Mouse (Mus musculus) macrophage (primary cell): Measurements from ENCODE around the gene Kti12. TPM values are rescaled to one million over a fixed set of nuclear protein-coding genes. Genes with fewer than 3 reads are reported as not detected.

Experiments used
- polyA plus RNA-seq: library from polyadenylated mRNA; stranded (reverse); fragments of 250-400 nt; gene quantifications from 3 replicates; pipeline ENCODE4 v1.2.4, GENCODE M21; 2018; ENCODE audit warnings: inconsistent platforms

Gene Kti12
- polyA plus RNA-seq, 1 experiment from 2014 or later, result 7.3 TPM

Other genes with a start within 250 kb of the Kti12 start
- 38.2 to 64.5 TPM (median 46.3 TPM) in 3 replicates for gene Cc2d1b, start 227.8 kb upstream of the Kti12 start, polyA plus RNA-seq
- gene 3110021N24Rik, start 128.1 kb upstream of the Kti12 start, polyA plus RNA-seq, result not detected in 3 replicates
- 0.55 to 1.7 TPM (median 1.3 TPM) in 3 replicates for gene Zfyve9, start 67.0 kb upstream of the Kti12 start, polyA plus RNA-seq
- gene Btf3l4, start 14.2 kb upstream of the Kti12 start, polyA plus RNA-seq, result 34.5 to 70.6 TPM (median 61.1 TPM) in 3 replicates
- 53.6 to 64.7 TPM (median 56.5 TPM) in 3 replicates for gene Txndc12, start 13.2 kb upstream of the Kti12 start, polyA plus RNA-seq
- not detected in 3 replicates for gene A730015C16Rik, start 834 bp downstream of the Kti12 start, polyA plus RNA-seq
- gene Rab3b, start 31.3 kb downstream of the Kti12 start, polyA plus RNA-seq, result 0.27 TPM in 1 of 3 replicates, not detected in the others
- 63.9 to 251 TPM (median 84.8 TPM) in 3 replicates for gene Nrd1, start 152.9 kb downstream of the Kti12 start, polyA plus RNA-seq